Mouse (Mus musculus) embryonic fibroblast, embryonic 13.5 days (primary cell): ENCODE measurements at regions not wholly inside any gene's neighbourhood (a gene's known extent, or its start where the extent isn't known, plus 50 kb on each side); places are given as distances from the start of the nearest gene placed in this dataset.

Source experiments
- CTCF ChIP-seq: IDR thresholded peaks from 2 replicates; pipeline ENCODE4 v1.5.1; 2011; ENCODE audit warnings: mild to moderate bottlenecking, control low read depth, low read length, moderate library complexity, borderline replicate concordance; ENCODE audit not compliant: insufficient read depth
- POLR2A ChIP-seq: IDR thresholded peaks from 2 replicates; pipeline ENCODE4 v1.6.1; 2011; ENCODE audit warnings: low read depth, mild to moderate bottlenecking, control low read depth, low read length, moderate library complexity

DNA sequence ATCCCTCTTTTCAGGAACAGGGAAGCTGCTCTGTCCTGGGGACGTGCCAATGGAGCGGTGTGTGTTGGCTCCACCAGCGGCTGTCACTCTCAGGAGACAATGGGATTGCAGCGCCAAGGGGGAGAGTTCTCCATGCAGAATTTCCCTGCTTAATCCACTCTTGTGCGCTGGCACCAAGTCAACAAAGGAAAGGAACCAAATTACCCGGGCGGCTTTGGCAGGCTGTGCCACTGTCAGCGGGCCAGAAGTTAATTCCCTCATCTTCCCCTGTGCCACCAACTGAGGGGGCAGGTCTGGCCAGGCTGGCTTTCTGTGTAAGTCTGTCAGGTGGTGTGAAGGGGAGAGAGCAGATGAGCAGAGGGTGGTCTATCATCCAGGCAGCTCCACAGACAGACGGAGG lies 265.0 kb downstream of the Mycn start:
- TF ChIP-seq POLR2A (no peak), CTCF (no peak)
